Mouse (Mus musculus) cortical plate, adult 2 months (tissue): Measurements from ENCODE around the gene Lcn8.

Experiments
- CTCF ChIP-seq: fragments of 200-500 bp; IDR thresholded peaks from 2 replicates; pipeline ENCODE4 v1.5.1; 2011; ENCODE audit warnings: mild to moderate bottlenecking, control low read depth, low read length; ENCODE audit not compliant: insufficient read depth; ENCODE audit errors: extremely low read depth
- POLR2A ChIP-seq: fragments of 200-500 bp; IDR thresholded peaks from 2 replicates; pipeline ENCODE4 v1.6.1; 2011; ENCODE audit warnings: mild to moderate bottlenecking, low read length, control low read depth; ENCODE audit not compliant: insufficient read depth; ENCODE audit errors: extremely low read depth

DNA sequence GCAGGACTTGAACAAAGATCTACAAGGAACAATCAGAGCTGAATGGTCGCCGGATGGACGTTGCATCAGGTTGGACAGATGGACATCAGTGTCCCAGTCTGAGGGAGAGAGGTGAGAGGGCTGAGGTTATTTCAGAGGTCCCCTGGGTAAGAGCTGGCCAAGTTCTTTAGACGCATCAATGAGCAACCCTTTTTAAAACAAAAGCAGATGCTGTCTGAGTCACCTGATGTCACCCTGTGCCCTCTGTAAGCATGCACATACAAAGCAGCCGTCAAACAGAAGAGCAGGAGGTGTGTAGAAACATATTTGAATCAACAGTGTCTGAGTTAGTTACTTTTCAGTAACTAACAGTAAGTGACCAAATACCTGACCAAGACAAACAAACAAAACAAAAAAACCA, 11.2 kb downstream of the Lcn8 start:
- TF ChIP-seq CTCF (no peak), POLR2A (no peak)
